Mouse (Mus musculus) layer of hippocampus, adult 9-11 months (tissue): ENCODE measurements around the gene Dand5.

Experiments
- DNase-seq: peaks from one replicate; pipeline ENCODE4 v3.0.0; 2022

Gene Dand5

DNA sequence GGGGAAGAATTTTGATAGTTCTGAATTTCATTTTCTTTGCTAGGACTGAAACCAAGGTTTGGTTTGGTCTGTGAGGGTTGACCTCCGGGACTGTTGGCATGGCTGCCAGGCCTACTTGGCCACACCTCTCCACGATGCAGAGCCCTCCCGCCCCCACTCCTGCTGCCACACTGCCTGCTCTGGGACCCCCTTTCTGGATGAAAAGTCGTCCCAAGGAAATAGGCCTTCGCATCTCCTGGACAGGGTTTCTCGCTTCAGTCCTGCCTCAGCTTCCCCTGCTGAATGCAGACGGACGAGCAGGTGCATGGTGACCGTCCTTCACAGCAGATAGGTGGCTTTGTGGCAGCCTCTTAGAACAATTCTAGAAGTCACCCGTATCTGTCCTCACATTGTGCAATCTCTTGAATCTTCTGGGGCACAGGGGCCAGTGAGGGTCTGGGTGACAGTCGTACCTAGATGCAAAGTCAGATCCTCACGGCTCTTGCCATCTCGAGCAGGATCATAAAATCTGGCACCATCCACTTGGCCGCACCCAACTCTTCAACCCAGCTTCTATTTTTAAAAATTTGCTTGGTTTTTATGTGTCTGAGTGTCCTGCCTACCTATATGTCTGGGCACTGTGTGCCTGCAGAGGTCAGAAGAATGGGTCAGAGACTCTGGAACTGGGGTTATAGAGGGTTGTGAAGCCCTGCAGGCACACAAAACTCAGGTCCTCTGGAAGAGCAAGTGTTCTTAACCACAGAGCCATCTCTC is 54.1 kb downstream of the Dand5 start:
- DNase-seq = no peak

DNA sequence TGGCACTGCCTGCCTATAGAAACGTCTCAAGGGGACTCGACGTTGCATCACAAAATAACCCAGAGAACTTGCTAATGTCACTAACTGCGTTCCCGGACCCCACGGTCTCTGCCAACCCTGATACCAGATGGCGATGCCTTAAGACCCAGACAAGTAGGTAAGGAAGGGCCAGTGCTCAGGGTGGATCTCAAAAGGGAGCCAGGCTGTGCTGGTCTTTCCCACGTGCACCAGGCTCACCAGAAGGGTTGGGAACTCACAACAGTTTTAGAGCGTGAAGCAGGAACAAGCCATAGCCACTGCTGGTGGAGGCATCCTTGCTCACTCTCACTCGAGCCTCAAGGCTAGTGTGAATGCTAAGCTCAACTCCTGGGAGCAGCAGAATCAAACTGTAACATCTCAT is 55.4 kb downstream of the Dand5 start:
- DNase-seq = no peak

DNA sequence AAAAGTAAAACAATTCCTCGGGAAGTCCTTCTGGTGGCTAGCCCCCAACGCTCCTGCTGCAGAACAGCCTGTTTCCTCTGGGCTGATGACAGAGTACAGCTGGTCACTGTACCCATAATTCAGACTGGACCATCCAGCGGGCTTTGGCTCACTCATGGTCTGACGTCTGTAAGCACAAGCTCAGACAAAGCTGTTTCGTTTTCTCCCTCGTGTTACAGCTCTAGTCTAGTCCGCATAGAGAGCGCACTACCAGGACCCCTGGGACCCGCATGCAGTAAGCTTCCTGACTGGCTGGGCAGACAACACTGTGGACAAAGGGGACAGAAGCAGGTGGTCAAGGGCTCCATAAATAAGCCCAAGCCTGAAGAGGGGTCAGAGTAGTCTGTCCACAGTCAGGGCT is 56.2 kb downstream of the Dand5 start:
- no peak for DNase-seq

DNA sequence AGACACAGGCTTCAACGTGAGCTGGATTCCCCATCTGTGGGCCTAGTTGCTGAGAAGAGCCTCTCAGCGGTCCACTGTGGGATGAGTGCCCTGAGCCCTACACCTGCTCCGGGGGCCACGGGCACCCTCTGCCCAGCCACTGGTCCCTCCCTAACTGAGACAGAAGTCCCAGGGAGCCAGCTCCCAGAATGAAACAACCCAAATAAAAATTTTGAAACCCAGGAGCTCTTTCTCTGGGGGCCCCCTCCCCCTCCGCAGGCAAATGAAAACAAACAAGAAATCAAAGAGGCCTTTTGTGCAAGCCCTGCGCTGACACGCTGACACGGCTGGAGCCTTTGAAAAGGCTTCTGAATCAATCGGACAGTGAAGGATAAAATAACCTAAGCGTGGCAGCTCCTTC is 57.0 kb downstream of the Dand5 start:
- no peak for DNase-seq
